ENCODE assay signal across 8 mouse cellular contexts in the genomic region with DNA sequence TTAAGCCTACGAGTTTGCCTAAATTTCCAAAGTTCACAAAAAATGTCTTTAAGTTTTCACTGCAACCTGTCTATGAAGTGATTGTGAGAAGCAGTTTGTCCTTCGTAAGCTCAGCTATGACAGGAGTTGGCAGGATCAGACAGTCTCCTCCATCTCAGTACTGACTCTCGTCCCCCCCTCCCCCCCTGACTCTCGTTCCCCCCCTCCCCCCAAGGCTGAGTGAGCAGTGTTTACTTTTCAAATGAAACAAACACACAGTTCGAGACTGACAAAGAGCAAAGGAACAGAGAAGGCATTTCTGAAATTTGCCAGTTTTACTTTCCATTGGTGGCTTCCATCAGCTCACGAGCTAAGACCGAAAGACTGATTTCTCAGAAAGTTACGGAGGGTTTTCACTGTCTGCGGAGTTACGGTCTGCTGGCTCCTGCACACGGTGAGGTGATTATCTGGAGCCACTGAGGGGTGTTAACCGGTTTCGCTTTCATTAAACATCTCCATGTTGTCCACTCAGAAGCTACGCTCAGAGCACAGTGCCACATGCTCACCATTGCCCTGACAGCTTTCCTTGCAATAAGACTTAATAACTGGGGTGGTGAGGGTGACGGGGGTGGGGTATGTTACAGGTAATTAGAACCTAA.
DNase-seq lines count a peak whose midpoint lies in the region; ATAC-seq and TF ChIP-seq lines count a peak whose summit lies in the region.

No protein-coding gene starts in this region.

- WGBS in forebrain, embryonic 10.5 days = 14% methylated on average over 15 of the region's 15 CpGs
- 12% methylated on average over 15 of the region's 15 CpGs for WGBS in forebrain, postnatal 0 days
- WGBS in hindbrain, embryonic 12.5 days = 30% methylated on average over 15 of the region's 15 CpGs
- WGBS in thymus, adult 2 months = 81% methylated on average over 15 of the region's 15 CpGs

- TF ChIP-seq CTCF in forebrain, postnatal 0 days (IDR thresholded peaks at IDR 0.05; ENCODE audit: low read depth) = no peak
- TF ChIP-seq CTCF in thymus, adult 2 months (IDR thresholded peaks at IDR 0.05; ENCODE audit: borderline replicate concordance, control insufficient read depth, extremely low read depth, insufficient read depth, low read length, poor library complexity) = no peak

- no peak for TF ChIP-seq POLR2A in thymus, adult 2 months (IDR thresholded peaks at IDR 0.05; ENCODE audit: control insufficient read depth, extremely low read depth, insufficient read depth, low read length, poor library complexity)

- H3K9me3 ChIP-seq in forebrain, embryonic 10.5 days = no peaks in the 10 kb centered on the region
- H3K9me3 ChIP-seq in forebrain, postnatal 0 days (ENCODE audit: low read length) = no peaks in the 10 kb centered on the region
- no peaks in the 10 kb centered on the region for H3K9me3 ChIP-seq in hindbrain, embryonic 12.5 days (replicated peaks)

- peaks cover 58% of the 10 kb centered on the region for H3K4me1 ChIP-seq in forebrain, embryonic 10.5 days
- 0 out of 2 replicates have a peak, but pooled peaks cover 3% of the 10 kb centered on the region for H3K4me1 ChIP-seq in forebrain, postnatal 0 days (ENCODE audit: insufficient read depth)
- H3K4me1 ChIP-seq in hindbrain, embryonic 12.5 days = peaks cover 49% of the 10 kb centered on the region
- peaks cover 2% of the 10 kb centered on the region; the same call in 1 of the 2 replicates for H3K4me1 ChIP-seq in thymus, adult 2 months (replicated peaks; ENCODE audit: control insufficient read depth, insufficient read depth, low read length)

- H3K27ac ChIP-seq in forebrain, embryonic 10.5 days = no peak overlapping the region
- no peak overlapping the region for H3K27ac ChIP-seq in forebrain, postnatal 0 days (ENCODE audit: low read depth, low read length)
- H3K27ac ChIP-seq in hindbrain, embryonic 12.5 days = no peak overlapping the region
- H3K27ac ChIP-seq in thymus, adult 2 months (ENCODE audit: control insufficient read depth, insufficient read depth, low read length) = no peak overlapping the region

- H3K4me3 ChIP-seq in forebrain, embryonic 10.5 days = peak overlapping the region; percentile 33
- no peak overlapping the region for H3K4me3 ChIP-seq in forebrain, postnatal 0 days (ENCODE audit: low read depth, low read length)
- 0 out of 2 replicates have a peak overlapping the region, but pooled peaks have one; percentile 6 for H3K4me3 ChIP-seq in hindbrain, embryonic 12.5 days
- no peak overlapping the region for H3K4me3 ChIP-seq in thymus, adult 2 months (ENCODE audit: control insufficient read depth, insufficient read depth, low read length)

- no peak for ATAC-seq in forebrain, postnatal 0 days
- no peak for ATAC-seq in hindbrain, embryonic 12.5 days (ENCODE audit: low FRiP score)

- no peaks in the 10 kb centered on the region for H3K36me3 ChIP-seq in forebrain, embryonic 10.5 days (replicated peaks)
- no peaks in the 10 kb centered on the region for H3K36me3 ChIP-seq in forebrain, postnatal 0 days (ENCODE audit: insufficient read depth)
- H3K36me3 ChIP-seq in hindbrain, embryonic 12.5 days = no peaks in the 10 kb centered on the region
- H3K36me3 ChIP-seq in thymus, adult 2 months (ENCODE audit: control insufficient read depth, insufficient read depth, low read length) = no peaks in the 10 kb centered on the region; the same call in 1 of the 2 replicates

- H3K27me3 ChIP-seq in forebrain, embryonic 10.5 days (ENCODE audit: poor library complexity, severe bottlenecking) = peaks cover 92% of the 10 kb centered on the region
- peaks cover 47% of the 10 kb centered on the region for H3K27me3 ChIP-seq in forebrain, postnatal 0 days (ENCODE audit: insufficient read depth, low read length)
- H3K27me3 ChIP-seq in hindbrain, embryonic 12.5 days = no peaks in the 10 kb centered on the region
- H3K27me3 ChIP-seq in thymus, adult 2 months (ENCODE audit: control insufficient read depth, insufficient read depth, low read length) = no peaks in the 10 kb centered on the region

- no peak overlapping the region for H3K4me2 ChIP-seq in forebrain, postnatal 0 days (ENCODE audit: low read depth)
- H3K4me2 ChIP-seq in hindbrain, embryonic 12.5 days (replicated peaks) = peak overlapping the region; percentile 33

- DNase-seq in forebrain, embryonic 10.5 days (ENCODE audit: extremely low spot score, low spot score) = no peak
- no peak for DNase-seq in forebrain, postnatal 0 days
- DNase-seq in B cell, adult 2 months = peak; percentile 8 to 12
- peak; percentile 39 for DNase-seq in lung, postnatal 36 days
- no peak for DNase-seq in urinary bladder, postnatal 10 days (ENCODE audit: low spot score)
- DNase-seq in thymus, adult 2 months = no peak
- DNase-seq in cerebellum, postnatal 25 days = no peak

- H3K9ac ChIP-seq in forebrain, postnatal 0 days = no peak overlapping the region
- H3K9ac ChIP-seq in hindbrain, embryonic 12.5 days = no peak overlapping the region

Comparison
In these comparisons a context has a peak if more than half of its experiments do, and no peak if none do; other contexts are left out.
1. H3K4me3 ChIP-seq: peak in forebrain, embryonic 10.5 days (single experiment) and hindbrain, embryonic 12.5 days (single experiment); none in forebrain, postnatal 0 days (single experiment) and thymus, adult 2 months (single experiment).
2. DNase-seq: peak in B cell, adult 2 months (2 of 2) and lung, postnatal 36 days (single experiment); none in forebrain, embryonic 10.5 days (single experiment), forebrain, postnatal 0 days (single experiment), urinary bladder, postnatal 10 days (single experiment), thymus, adult 2 months (single experiment) and cerebellum, postnatal 25 days (0 of 2).